Mouse (Mus musculus) urinary bladder, postnatal 10 days (tissue): ENCODE measurements around the gene Acadl.

Experiments used
- DNase-seq: peaks from one replicate; pipeline ENCODE4 v3.0.0; 2022; ENCODE audit warnings: low spot score

Acadl gene

GRCm38 (mm10) chr1:66862712-66863511 is at the start of gene Acadl:
Gene Acadl (minus strand): TSS chr1:66863277.
- DNase-seq: peak; percentile 60

- DNase-seq: no peak
Measured at GRCm38 (mm10) chr1:66912305-66912704, 49.2 kb upstream of the Acadl start.

- DNase-seq: no peak
Measured at GRCm38 (mm10) chr1:66902566-66902965, 39.5 kb upstream of the Acadl start.

- DNase-seq: no peak
Measured at GRCm38 (mm10) chr1:66900946-66901345, 37.9 kb upstream of the Acadl start.

GRCm38 (mm10) chr1:66898261-66898660 is 35.2 kb upstream of the Acadl start:
- no peak for DNase-seq

GRCm38 (mm10) chr1:66896556-66896955 is 33.5 kb upstream of the Acadl start:
- no peak for DNase-seq

- DNase-seq: no peak
Measured at GRCm38 (mm10) chr1:66896125-66896524, 33.0 kb upstream of the Acadl start.

GRCm38 (mm10) chr1:66895837-66896118 is 32.7 kb upstream of the Acadl start:
- no peak for DNase-seq

GRCm38 (mm10) chr1:66895093-66895836 is 32.2 kb upstream of the Acadl start:
- DNase-seq: no peak

- DNase-seq: no peak
Measured at GRCm38 (mm10) chr1:66887175-66887574, 24.1 kb upstream of the Acadl start.

GRCm38 (mm10) chr1:66880217-66880616 is 17.1 kb upstream of the Acadl start:
- DNase-seq: no peak

- no peak for DNase-seq
Measured at GRCm38 (mm10) chr1:66874740-66875139, 11.7 kb upstream of the Acadl start.

GRCm38 (mm10) chr1:66871591-66871990 is 8.5 kb upstream of the Acadl start:
- no peak for DNase-seq

- DNase-seq: no peak
Measured at GRCm38 (mm10) chr1:66865633-66866032, 2.6 kb upstream of the Acadl start.

- DNase-seq: no peak
Measured at GRCm38 (mm10) chr1:66863741-66864495, 841 bp upstream of the Acadl start.

GRCm38 (mm10) chr1:66861764-66862672 is 1.1 kb downstream of the Acadl start:
- no peak for DNase-seq

- DNase-seq: no peak
Measured at GRCm38 (mm10) chr1:66847506-66847905, 15.6 kb downstream of the Acadl start.

- no peak for DNase-seq
Measured at GRCm38 (mm10) chr1:66845690-66846318, 17.3 kb downstream of the Acadl start.

- DNase-seq: no peak
Measured at GRCm38 (mm10) chr1:66841938-66842337, 21.1 kb downstream of the Acadl start.

- no peak for DNase-seq
Measured at GRCm38 (mm10) chr1:66841510-66841909, 21.6 kb downstream of the Acadl start.

GRCm38 (mm10) chr1:66839755-66840438 is 23.2 kb downstream of the Acadl start:
- no peak for DNase-seq
